Mouse (Mus musculus): ENCODE data around the gene Akt3.

GRCm38 (mm10) chr1:177045885-177046284, 212.1 kb downstream of the Akt3 start:
- TF ChIP-seq POLR2A (IDR thresholded peaks at IDR 0.05; ENCODE audit: low read depth, low read length) (no peak), CTCF (IDR thresholded peaks at IDR 0.05; ENCODE audit: extremely low read depth, insufficient read depth, insufficient read length, insufficient replicate concordance) (no peak)

All from spleen, adult 2 months (tissue).